In the genomic region with DNA sequence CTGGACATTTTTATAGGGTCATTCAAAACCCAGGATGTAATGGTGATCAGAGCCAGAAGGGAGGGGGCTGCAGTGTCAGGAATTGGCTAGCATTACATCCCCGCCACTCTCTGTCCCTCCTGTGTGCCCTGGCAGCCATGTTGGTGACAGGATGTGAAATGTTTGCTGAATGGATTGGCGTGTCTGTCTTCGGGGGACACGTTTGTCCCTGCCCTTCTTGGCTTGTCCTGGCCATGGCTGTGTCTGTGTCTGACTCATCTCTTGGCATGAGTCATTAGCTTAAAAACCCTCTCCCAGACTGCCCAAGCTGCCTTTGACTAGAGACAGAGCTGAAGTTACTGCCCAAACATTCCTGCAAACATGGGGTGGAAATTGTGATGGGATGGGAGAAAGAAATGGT, we compare ENCODE assay signal across 17 mouse cellular contexts. TPM values are rescaled to one million over a fixed set of nuclear protein-coding genes. Genes with fewer than 3 reads are reported as not detected.
DNase-seq lines count a peak whose midpoint lies in the region; ATAC-seq and TF ChIP-seq lines count a peak whose summit lies in the region.
"Had no signal": no experiment of that assay in that cellular context is flagged by ENCODE, and none has a peak within 500 bp of the region (broad histone marks: within the 10 kb centered on the region; RNA-seq: fewer than 3 reads in every experiment).

No protein-coding gene starts in this region.

- no peaks in the 10 kb centered on the region for H3K9me3 ChIP-seq in heart, embryonic 11.5 days (replicated peaks; ENCODE audit: control insufficient read depth, low read length)
- H3K9me3 ChIP-seq: embryonic facial prominence, embryonic 12.5 days; kidney, embryonic 15.5 days; limb, embryonic 13.5 days; neural tube, embryonic 15.5 days had no signal

- H3K36me3 ChIP-seq in heart, embryonic 11.5 days (ENCODE audit: control insufficient read depth, insufficient read depth, low read length): no peaks in the 10 kb centered on the region
- H3K36me3 ChIP-seq: embryonic facial prominence, embryonic 12.5 days; kidney, embryonic 15.5 days; limb, embryonic 13.5 days; neural tube, embryonic 15.5 days had no signal

- 0 out of 2 replicates have a peak, but pooled peaks cover 2% of the 10 kb centered on the region for H3K27me3 ChIP-seq in heart, embryonic 11.5 days (ENCODE audit: control insufficient read depth, insufficient read depth, low read length)
- no peaks in the 10 kb centered on the region for H3K27me3 ChIP-seq in Patski
- H3K27me3 ChIP-seq: embryonic facial prominence, embryonic 12.5 days; neural tube, embryonic 15.5 days had no signal

- 76% methylated on average over 4 of the region's 4 CpGs for WGBS in heart, embryonic 11.5 days (ENCODE audit: insufficient replicate concordance)

- POLR2A ChIA-PET in Patski (lab: Charles Lee): no interaction called here

- no peak for TF ChIP-seq CTCF in Patski (IDR thresholded peaks at IDR 0.05)

- 0 out of 2 replicates have a peak, but pooled peaks cover 2% of the 10 kb centered on the region for H3K4me1 ChIP-seq in heart, embryonic 11.5 days (ENCODE audit: control insufficient read depth, insufficient read depth, low read length)
- H3K4me1 ChIP-seq: neural tube, embryonic 15.5 days had no signal

- H3K27ac ChIP-seq in heart, embryonic 11.5 days (ENCODE audit: low read depth, low read length): no peak overlapping the region
- H3K27ac ChIP-seq: embryonic facial prominence, embryonic 12.5 days; kidney, embryonic 15.5 days; limb, embryonic 13.5 days; neural tube, embryonic 15.5 days had no signal

- DNase-seq in heart, adult 9 months (ENCODE audit: low spot score in 2 of 2): peak; percentile 8 to 28
- DNase-seq in 3T3-L1 (ENCODE audit: low read depth, low spot score): peak; percentile 61
- peak; percentile 69 for DNase-seq in Patski (ENCODE audit: low read depth, low spot score)
- peak; percentile 34 for DNase-seq in gastrocnemius, postnatal 25 days
- DNase-seq in retina, postnatal 1 day: no peak
- DNase-seq in ovary, postnatal 36 days (ENCODE audit: low spot score): no peak
- DNase-seq in urinary bladder, adult 18-20 months (ENCODE audit: low spot score in 2 of 2): no peak
- DNase-seq: cerebellum, adult 9-11 months; midbrain, embryonic 14.5 days; right cerebral cortex, postnatal 4 days; thymus, postnatal 4 days had no signal

- H3K4me2 ChIP-seq in heart, embryonic 11.5 days: no peak overlapping the region
- H3K4me2 ChIP-seq: embryonic facial prominence, embryonic 12.5 days; kidney, embryonic 15.5 days; limb, embryonic 13.5 days; neural tube, embryonic 15.5 days had no signal

- ATAC-seq in heart, embryonic 11.5 days (replicated peaks; ENCODE audit: insufficient number of reproducible peaks, low FRiP score, low TSS enrichment): no peak
- ATAC-seq in Patski: peak; percentile 85

- H3K4me3 ChIP-seq in heart, embryonic 11.5 days (ENCODE audit: low read depth, low read length): no peak overlapping the region
- H3K4me3 ChIP-seq: embryonic facial prominence, embryonic 12.5 days; kidney, embryonic 15.5 days; limb, embryonic 13.5 days; neural tube, embryonic 15.5 days had no signal

- no peak overlapping the region for H3K9ac ChIP-seq in heart, embryonic 11.5 days (ENCODE audit: low read depth, low read length)
- H3K9ac ChIP-seq: embryonic facial prominence, embryonic 12.5 days; kidney, embryonic 15.5 days; limb, embryonic 13.5 days; neural tube, embryonic 15.5 days had no signal

- in situ Hi-C loops in Patski (cut with MboI; ENCODE audit: low pct_unique_long_range_greater_than_20kb): no loop called here

- CTCF ChIA-PET in Patski (lab: Charles Lee): interaction anchor here (1.5 to 2.3 kb wide), 2 partner anchors 27 to 32 kb away, joined by 4 to 7 read pairs; no protein-coding TSS in a partner anchor

RNA-seq across cellular contexts. Expression of a gene that starts 32.3 kb away (rescaled TPM):
- polyA plus RNA-seq in heart, embryonic 11.5 days (2014; fragmentation: Nextera tagmentation; extraction: Ambion mirVana): 0.67 and 0.96 TPM in 2 replicates
- 18.2 TPM for polyA plus RNA-seq in Patski (2021)
- not detected for total RNA-seq in gastrocnemius, postnatal 25 days (2021)
- polyA plus RNA-seq: heart, postnatal 0 days had no signal

RNA-seq across cellular contexts. Expression of a gene that starts 33.6 kb away (rescaled TPM):
- polyA plus RNA-seq in heart, embryonic 11.5 days (2014; fragmentation: Nextera tagmentation; extraction: Ambion mirVana): 1.6 and 1.9 TPM in 2 replicates
- polyA plus RNA-seq in Patski (2021): 15.1 TPM
- total RNA-seq in gastrocnemius, postnatal 25 days (2021): under 1 TPM; 0.21 to 0.49 TPM

Comparison
In these comparisons a context has a peak if more than half of its experiments do, and no peak if none do; other contexts are left out.
1. DNase-seq: peak in heart, adult 9 months (2 of 2), 3T3-L1 (single experiment), Patski (single experiment) and gastrocnemius, postnatal 25 days (single experiment); none in retina, postnatal 1 day (single experiment), ovary, postnatal 36 days (single experiment) and urinary bladder, adult 18-20 months (0 of 2).